Mouse (Mus musculus): Measurements from ENCODE around the gene Zfp59.
"Not testable (repeated sequence)": the region's sequence is repeated elsewhere in the genome, so short reads cannot be mapped to it uniquely, and the experiment has no call there.

The Zfp59 gene

GRCm38 (mm10) chr7:27838323-27839249 lies at the start of gene Zfp59:
Gene Zfp59, plus strand, starts transcription at chr7:27838607.
- peak; percentile 96 for DNase-seq

- DNase-seq: no peak
These were observed 49.1 kb upstream of the Zfp59 start for GRCm38 (mm10) chr7:27789306-27789705.

- DNase-seq: not testable (repeated sequence)
These were observed 44.5 kb upstream of the Zfp59 start for GRCm38 (mm10) chr7:27793865-27794264.

GRCm38 (mm10) chr7:27794566-27794965 lies 43.8 kb upstream of the Zfp59 start:
- no peak for DNase-seq

GRCm38 (mm10) chr7:27797906-27798811 lies 40.2 kb upstream of the Zfp59 start:
- peak; percentile 67 for DNase-seq

GRCm38 (mm10) chr7:27801137-27801536 lies 37.3 kb upstream of the Zfp59 start:
- peak; percentile 44 for DNase-seq

- DNase-seq: peak; percentile 13
These were observed 35.4 kb upstream of the Zfp59 start for GRCm38 (mm10) chr7:27802986-27803385.

- DNase-seq: peak; percentile 87
These were observed 33.9 kb upstream of the Zfp59 start for GRCm38 (mm10) chr7:27804297-27805030.

GRCm38 (mm10) chr7:27806896-27807295 lies 31.5 kb upstream of the Zfp59 start, which contains the start of gene Zfp626:
Gene Zfp626, plus strand, starts transcription at chr7:27807196.
- DNase-seq: not testable (repeated sequence)

- not testable (repeated sequence) for DNase-seq
These were observed 31.1 kb upstream of the Zfp59 start for GRCm38 (mm10) chr7:27807305-27807704.

GRCm38 (mm10) chr7:27818526-27819110 lies 19.8 kb upstream of the Zfp59 start:
- DNase-seq: no peak

GRCm38 (mm10) chr7:27822611-27823010 lies 15.8 kb upstream of the Zfp59 start:
- no peak for DNase-seq

GRCm38 (mm10) chr7:27834131-27834530 lies 4.3 kb upstream of the Zfp59 start:
- DNase-seq: no peak

- no peak for DNase-seq
These were observed 511 bp upstream of the Zfp59 start for GRCm38 (mm10) chr7:27837896-27838295.

GRCm38 (mm10) chr7:27839596-27839995 lies 1.2 kb downstream of the Zfp59 start:
- no peak for DNase-seq

GRCm38 (mm10) chr7:27840104-27840503 lies 1.7 kb downstream of the Zfp59 start:
- DNase-seq: no peak

- no peak for DNase-seq
These were observed 18.8 kb downstream of the Zfp59 start, which contains the start of gene Zfp607a for GRCm38 (mm10) chr7:27857227-27857626. Gene Zfp607a, plus strand, starts transcription at chr7:27857527.

GRCm38 (mm10) chr7:27859301-27860251 lies 21.2 kb downstream of the Zfp59 start:
- no peak for DNase-seq

GRCm38 (mm10) chr7:27860396-27861235 lies 22.2 kb downstream of the Zfp59 start:
- peak; percentile 86 for DNase-seq

- not testable (repeated sequence) for DNase-seq
These were observed 24.2 kb downstream of the Zfp59 start for GRCm38 (mm10) chr7:27862578-27862977.

Measured in retina, postnatal 1 day (tissue).